Mouse (Mus musculus) embryonic fibroblast, embryonic 13.5 days (primary cell): Measurements from ENCODE around the gene Maff.

Experiments
- CTCF ChIP-seq: IDR thresholded peaks from 2 replicates; pipeline ENCODE4 v1.5.1; 2011; ENCODE audit warnings: mild to moderate bottlenecking, control low read depth, low read length, moderate library complexity, borderline replicate concordance; ENCODE audit not compliant: insufficient read depth
- POLR2A ChIP-seq: IDR thresholded peaks from 2 replicates; pipeline ENCODE4 v1.6.1; 2011; ENCODE audit warnings: low read depth, mild to moderate bottlenecking, control low read depth, low read length, moderate library complexity

- TF ChIP-seq CTCF (no peak), POLR2A (no peak)
Observed at GRCm38 (mm10) chr15:79370281-79370843, 23.9 kb downstream of the Maff start.
